Mouse (Mus musculus) heart, embryonic 14.5 days (tissue): ENCODE measurements around the gene Timp4. TPM values are rescaled to one million over a fixed set of nuclear protein-coding genes. Genes with fewer than 3 reads are reported as not detected.

Experiments
- ATAC-seq: fragments of 200-750 bp; cut with Nextera tagmentation; 2 replicates; pipeline ENCODE4 v1.8.0; 2017; ENCODE audit warnings: low read depth, moderate TSS enrichment; ENCODE audit not compliant: insufficient number of reproducible peaks, insufficient read depth, low FRiP score
- H3K27ac ChIP-seq, 2 experiments: fragments of 200-500 bp in 1 of 2; fragments of 300-500 bp in 1 of 2; sonication (generic) in 1 of 2; replicated peaks in 1 of 2; 2 replicates each; pipeline ENCODE4 v1.5.1; 2012 to 2014; ENCODE audit warnings: low read depth in 2 of 2, low read length in 2 of 2, control low read depth in 1 of 2, mild to moderate bottlenecking in 1 of 2, mixed read lengths in 1 of 2; ENCODE audit not compliant: control insufficient read depth in 1 of 2, insufficient read depth in 1 of 2
- H3K27me3 ChIP-seq: fragments of 300-500 bp; sonication (generic); 2 replicates; pipeline ENCODE4 v1.6.1; 2014; ENCODE audit warnings: mild to moderate bottlenecking, low read length, control low read depth; ENCODE audit not compliant: control insufficient read depth, insufficient read depth
- H3K36me3 ChIP-seq: fragments of 300-500 bp; sonication (generic); 2 replicates; pipeline ENCODE4 v1.6.1; 2014; ENCODE audit warnings: mild to moderate bottlenecking, control low read depth, low read length, mixed read lengths; ENCODE audit not compliant: control insufficient read depth, insufficient read depth
- H3K4me1 ChIP-seq, 2 experiments: fragments of 200-500 bp in 1 of 2; fragments of 300-500 bp in 1 of 2; sonication (generic) in 1 of 2; 2 replicates each; pipeline ENCODE4 v1.6.1; 2012 to 2014; ENCODE audit warnings: low read length in 2 of 2, control low read depth in 1 of 2, mixed read lengths in 1 of 2; ENCODE audit not compliant: control insufficient read depth in 2 of 2, insufficient read depth in 2 of 2
- H3K4me2 ChIP-seq: fragments of 300-500 bp; sonication (generic); 2 replicates; pipeline ENCODE4 v1.6.1; 2014; ENCODE audit warnings: mild to moderate bottlenecking, low read length
- H3K4me3 ChIP-seq, 2 experiments: fragments of 200-500 bp in 1 of 2; fragments of 300-500 bp in 1 of 2; sonication (generic) in 1 of 2; 2 replicates each; pipeline ENCODE4 v1.5.1; 2012 to 2014; ENCODE audit warnings: low read length in 2 of 2, mild to moderate bottlenecking in 2 of 2, control low read depth in 1 of 2, low read depth in 1 of 2, moderate library complexity in 1 of 2; ENCODE audit not compliant: control insufficient read depth in 1 of 2, insufficient read depth in 1 of 2
- H3K9ac ChIP-seq: fragments of 300-500 bp; sonication (generic); 2 replicates; pipeline ENCODE4 v1.6.1; 2014; ENCODE audit warnings: mild to moderate bottlenecking, low read length
- H3K9me3 ChIP-seq: fragments of 300-500 bp; sonication (generic); 2 replicates; pipeline ENCODE4 v1.6.1; 2016; ENCODE audit warnings: low read length, control low read depth; ENCODE audit not compliant: control insufficient read depth
- WGBS: fragments of 180-500 bp; shearing (Covaris S2); extraction: QIAGEN DNeasy Blood & Tissue Kit; methylation state at CpG from one replicate; pipeline ENCODE4 v1.1.7; 2014; 5-methylcytosine and 5-hydroxymethylcytosine counted together
- polyA plus RNA-seq: library from polyadenylated mRNA; unstranded; fragments of >200 nt; fragmentation: Nextera tagmentation; extraction: Ambion mirVana; gene quantifications from 2 replicates; pipeline ENCODE4 v1.2.1, GENCODE M21; 2014

Gene Timp4
- polyA plus RNA-seq, 1 experiment from 2014 or later, result 0.43 TPM

GRCm38 (mm10) chr6:115286441-115286840 is 34.4 kb upstream of the Timp4 start:
- peaks cover 0 to 9% of the 10 kb centered on the region in 2 experiments; a peak in 2 of 4 replicates for H3K4me1 ChIP-seq
- H3K9ac ChIP-seq, result no peak overlapping the region
- H3K9me3 ChIP-seq, result no peaks in the 10 kb centered on the region
- 67% methylated on average over 6 of the region's 6 CpGs for WGBS
- no peaks in the 10 kb centered on the region for H3K36me3 ChIP-seq
- ATAC-seq, result no peak
- no peak overlapping the region for H3K27ac ChIP-seq
- H3K4me3 ChIP-seq, result no peak overlapping the region
- H3K4me2 ChIP-seq, result no peak overlapping the region
- peaks cover 45% of the 10 kb centered on the region for H3K27me3 ChIP-seq

- H3K36me3 ChIP-seq, result no peaks in the 10 kb centered on the region
- H3K9ac ChIP-seq, result no peak overlapping the region
- no peaks in the 10 kb centered on the region for H3K9me3 ChIP-seq
- H3K4me1 ChIP-seq, result peaks cover 0 to 5% of the 10 kb centered on the region in 2 experiments; a peak in 1 of 4 replicates
- no peak overlapping the region for H3K4me2 ChIP-seq
- WGBS, result 89% methylated on average over 2 of the region's 2 CpGs
- H3K27me3 ChIP-seq, result peaks cover 62% of the 10 kb centered on the region
- no peak overlapping the region for H3K27ac ChIP-seq
- ATAC-seq, result no peak
- no peak overlapping the region for H3K4me3 ChIP-seq
Measured at GRCm38 (mm10) chr6:115284153-115284552, 32.1 kb upstream of the Timp4 start.

GRCm38 (mm10) chr6:115279639-115280038 is 27.6 kb upstream of the Timp4 start:
- WGBS, result 54% methylated on average over 2 of the region's 2 CpGs
- Histone ChIP-seq H3K4me2 (no peak overlapping the region), H3K36me3 (no peaks in the 10 kb centered on the region), H3K9ac (no peak overlapping the region), H3K4me3 (no peak overlapping the region), H3K9me3 (no peaks in the 10 kb centered on the region), H3K27ac (no peak overlapping the region), H3K4me1 (no peaks in the 10 kb centered on the region; a peak in 1 of 4 replicates), H3K27me3 (peaks cover 67% of the 10 kb centered on the region)
- ATAC-seq, result no peak

GRCm38 (mm10) chr6:115278086-115278485 is 26.1 kb upstream of the Timp4 start:
- WGBS, result 73% methylated on average over 8 of the region's 8 CpGs
- ATAC-seq, result no peak

GRCm38 (mm10) chr6:115275116-115275815 is 23.3 kb upstream of the Timp4 start:
- H3K27ac ChIP-seq, result no peak overlapping the region
- no peak for ATAC-seq
- peaks cover 39% of the 10 kb centered on the region for H3K27me3 ChIP-seq

More at GRCm38 (mm10) chr6:115278086-115278485, 26.1 kb upstream of the Timp4 start:
- no peaks in the 10 kb centered on the region; a peak in 1 of 4 replicates for H3K4me1 ChIP-seq
- H3K36me3 ChIP-seq, result no peaks in the 10 kb centered on the region
- H3K4me3 ChIP-seq, result no peak overlapping the region
- peaks cover 58% of the 10 kb centered on the region for H3K27me3 ChIP-seq
- no peak overlapping the region for H3K27ac ChIP-seq
- H3K9me3 ChIP-seq, result no peaks in the 10 kb centered on the region
- H3K4me2 ChIP-seq, result no peak overlapping the region
- H3K9ac ChIP-seq, result no peak overlapping the region

GRCm38 (mm10) chr6:115274705-115275104 is 22.7 kb upstream of the Timp4 start:
- H3K27ac ChIP-seq, result no peak overlapping the region
- no peak overlapping the region for H3K4me2 ChIP-seq
- peaks cover 38% of the 10 kb centered on the region for H3K27me3 ChIP-seq
- 81% methylated on average over 9 of the region's 9 CpGs for WGBS
- H3K4me3 ChIP-seq, result no peak overlapping the region
- H3K36me3 ChIP-seq, result no peaks in the 10 kb centered on the region
- no peaks in the 10 kb centered on the region for H3K9me3 ChIP-seq
- H3K4me1 ChIP-seq, result peaks cover 15 to 22% of the 10 kb centered on the region in 2 experiments; a peak in 3 of 4 replicates
- no peak for ATAC-seq
- H3K9ac ChIP-seq, result no peak overlapping the region

More at GRCm38 (mm10) chr6:115275116-115275815, 23.3 kb upstream of the Timp4 start:
- H3K4me1 ChIP-seq, result peaks cover 10 to 17% of the 10 kb centered on the region in 2 experiments; a peak in 3 of 4 replicates
- H3K9ac ChIP-seq, result no peak overlapping the region
- H3K36me3 ChIP-seq, result no peaks in the 10 kb centered on the region
- 89% methylated on average over 10 of the region's 10 CpGs for WGBS
- no peak overlapping the region for H3K4me2 ChIP-seq
- H3K9me3 ChIP-seq, result no peaks in the 10 kb centered on the region
- H3K4me3 ChIP-seq, result no peak overlapping the region

- peaks cover 45% of the 10 kb centered on the region for H3K27me3 ChIP-seq
- H3K4me2 ChIP-seq, result no peak overlapping the region
- no peak for ATAC-seq
- H3K27ac ChIP-seq, result no peak overlapping the region
- H3K9ac ChIP-seq, result no peak overlapping the region
- WGBS, result 78% methylated on average over 10 of the region's 10 CpGs
- H3K4me3 ChIP-seq, result no peak overlapping the region
- H3K36me3 ChIP-seq, result no peaks in the 10 kb centered on the region
- H3K9me3 ChIP-seq, result no peaks in the 10 kb centered on the region
- peaks cover 15 to 23% of the 10 kb centered on the region in 2 experiments; a peak in 3 of 4 replicates for H3K4me1 ChIP-seq
Measured at GRCm38 (mm10) chr6:115273346-115273745, 21.3 kb upstream of the Timp4 start.
